Mouse (Mus musculus) retina, postnatal 1 day (tissue): ENCODE measurements at regions not wholly inside any gene's neighbourhood (a gene's known extent, or its start where the extent isn't known, plus 50 kb on each side); places are given as distances from the start of the nearest gene placed in this dataset.
"Not testable (repeated sequence)": the region's sequence is repeated elsewhere in the genome, so short reads cannot be mapped to it uniquely, and the experiment has no call there.

ENCODE experiments used
- DNase-seq: peaks from one replicate; pipeline ENCODE4 v3.0.0-alpha.2; 2012

GRCm38 (mm10) chr7:62179387-62179786 is 167.0 kb upstream of the Ndn start:
- peak; percentile 34 for DNase-seq

DNA sequence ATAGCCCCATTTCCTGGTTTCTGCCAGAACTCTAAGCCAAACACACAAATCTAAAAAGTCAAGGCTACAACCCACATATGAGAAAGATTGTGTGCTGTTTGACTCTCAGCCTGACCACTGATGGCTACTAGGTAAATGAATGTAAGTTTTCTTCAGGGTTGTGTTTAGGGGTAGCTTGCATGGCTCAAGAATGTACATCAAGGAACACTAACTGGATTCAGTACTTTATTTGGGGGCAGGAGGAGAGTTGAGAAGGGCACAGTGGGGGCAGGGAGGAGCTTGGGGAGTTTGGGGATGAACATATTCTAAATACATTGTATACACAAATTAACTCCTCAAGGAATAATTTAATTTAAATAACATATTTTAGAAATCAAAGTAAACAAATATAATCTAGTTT is 137.8 kb upstream of the Ndn start:
- DNase-seq = no peak

DNA sequence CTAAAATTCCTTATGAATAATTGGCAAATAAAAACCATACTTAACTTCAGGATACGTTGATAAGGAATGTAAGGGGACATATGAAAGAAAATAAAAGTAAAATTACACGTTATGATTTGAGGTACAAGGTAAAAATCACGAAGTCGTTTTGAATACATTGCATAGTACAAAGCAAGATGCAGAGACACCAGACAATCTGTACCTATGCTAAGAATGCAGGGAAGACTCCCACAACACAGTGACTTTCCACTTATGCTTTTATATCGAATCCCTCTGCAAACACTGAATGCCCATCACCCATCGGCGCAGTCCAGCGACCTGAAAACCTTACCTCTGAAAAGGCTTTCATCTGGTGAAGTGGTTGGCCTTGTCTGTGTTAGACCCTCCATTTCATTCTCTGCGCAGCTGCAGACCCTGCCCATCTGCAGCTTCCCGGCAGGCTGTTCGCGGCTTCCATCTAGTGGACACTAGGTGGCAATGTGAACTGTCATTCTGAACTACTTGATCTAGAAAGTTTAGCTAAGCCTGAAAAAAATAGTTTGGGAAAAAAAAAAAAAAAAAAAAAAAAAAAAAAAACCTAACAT is 137.2 kb upstream of the Ndn start:
- DNase-seq = peak; percentile 80

DNA sequence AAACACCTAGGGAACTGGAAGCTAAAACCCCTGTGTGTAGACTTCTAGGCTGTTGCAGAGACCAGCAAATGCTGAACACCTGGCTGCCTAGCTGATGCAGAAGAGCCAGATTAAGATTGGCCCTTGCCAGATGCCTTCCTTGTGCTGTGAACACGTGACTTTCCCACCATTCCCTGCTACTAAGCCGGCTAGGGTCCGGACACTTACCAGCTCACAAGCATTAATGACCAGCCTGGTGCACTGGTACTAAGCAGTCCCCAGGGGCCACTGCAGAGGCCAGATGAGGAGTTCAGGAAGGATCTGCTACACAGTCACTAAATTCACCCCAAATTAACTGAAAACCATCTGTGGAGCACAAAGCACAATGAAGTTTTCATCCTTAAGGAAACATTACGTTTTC is 121.2 kb upstream of the Ndn start:
- peak; percentile 51 for DNase-seq

DNA sequence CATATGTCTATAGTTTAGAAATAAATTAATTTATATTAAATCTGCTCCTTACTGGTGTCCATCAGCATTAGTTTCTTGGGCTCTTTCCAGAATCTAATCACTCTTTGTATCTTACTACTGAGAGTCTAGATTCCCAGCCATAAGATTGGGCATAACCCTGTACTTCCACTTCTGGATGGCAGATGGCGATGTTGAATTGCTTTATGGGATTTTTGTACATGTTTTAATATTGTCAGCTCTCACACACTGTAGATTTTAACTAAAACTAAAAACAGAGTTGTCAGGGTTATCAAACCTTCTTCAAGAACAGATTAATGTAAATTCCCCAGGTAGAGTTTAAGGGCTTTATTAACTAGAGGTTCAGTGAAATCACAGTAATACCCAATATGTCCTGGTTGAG is 118.6 kb upstream of the Ndn start:
- peak; percentile 53 for DNase-seq

- DNase-seq = no peak
These were observed 115.7 kb upstream of the Ndn start for GRCm38 (mm10) chr7:62230713-62231112.

- peak; percentile 96 for DNase-seq
These were observed 115.2 kb upstream of the Ndn start for GRCm38 (mm10) chr7:62231120-62231574.

- DNase-seq = no peak
These were observed 114.3 kb upstream of the Ndn start for GRCm38 (mm10) chr7:62232076-62232475.

- peak; percentile 22 for DNase-seq
These were observed 112.3 kb upstream of the Ndn start for GRCm38 (mm10) chr7:62234037-62234436.

DNA sequence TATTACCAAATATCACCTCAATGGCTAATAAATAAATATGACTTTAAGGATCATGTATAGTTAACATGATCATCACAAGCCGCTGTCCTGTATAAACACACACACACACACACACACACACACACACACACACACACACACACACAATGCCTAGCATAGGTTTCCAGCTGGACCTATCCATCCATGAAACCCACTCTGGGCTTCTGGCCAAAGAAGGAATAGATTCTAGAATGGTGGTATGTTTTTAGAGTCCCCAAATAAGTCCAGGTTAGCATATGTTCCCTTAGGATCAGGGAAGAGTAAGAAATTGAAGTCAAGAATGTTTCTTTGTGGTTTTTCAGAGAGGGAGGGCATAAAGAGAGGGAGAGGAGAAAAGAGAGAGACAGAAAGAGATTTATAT is 110.6 kb upstream of the Ndn start:
- DNase-seq = peak; percentile 49

GRCm38 (mm10) chr7:62261688-62262114 is 84.7 kb upstream of the Ndn start:
- DNase-seq = peak; percentile 58

DNA sequence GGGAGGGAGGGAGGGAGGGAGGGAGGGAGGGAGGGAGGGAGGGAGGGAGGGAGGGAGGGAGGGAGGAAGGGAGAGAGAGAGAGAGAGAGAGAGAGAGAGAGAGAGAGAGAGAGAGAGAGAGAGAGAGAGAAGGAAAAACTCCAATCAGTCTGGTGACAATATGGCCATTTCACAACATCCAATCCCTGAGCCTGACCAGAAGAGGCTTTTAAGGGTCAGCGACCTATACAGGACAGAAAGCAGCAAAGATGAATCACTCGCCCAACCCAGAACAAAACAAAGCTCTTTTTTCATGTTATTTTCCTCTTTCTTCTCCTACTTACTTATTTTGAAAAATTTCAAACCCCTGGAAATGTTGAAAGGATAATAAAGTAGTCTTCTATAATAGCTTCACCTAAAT is 84.2 kb upstream of the Ndn start:
- DNase-seq = not testable (repeated sequence)

- DNase-seq = no peak
These were observed 77.1 kb upstream of the Ndn start for GRCm38 (mm10) chr7:62269156-62269855.

GRCm38 (mm10) chr7:62276219-62276618 is 70.2 kb upstream of the Ndn start:
- DNase-seq = no peak

DNA sequence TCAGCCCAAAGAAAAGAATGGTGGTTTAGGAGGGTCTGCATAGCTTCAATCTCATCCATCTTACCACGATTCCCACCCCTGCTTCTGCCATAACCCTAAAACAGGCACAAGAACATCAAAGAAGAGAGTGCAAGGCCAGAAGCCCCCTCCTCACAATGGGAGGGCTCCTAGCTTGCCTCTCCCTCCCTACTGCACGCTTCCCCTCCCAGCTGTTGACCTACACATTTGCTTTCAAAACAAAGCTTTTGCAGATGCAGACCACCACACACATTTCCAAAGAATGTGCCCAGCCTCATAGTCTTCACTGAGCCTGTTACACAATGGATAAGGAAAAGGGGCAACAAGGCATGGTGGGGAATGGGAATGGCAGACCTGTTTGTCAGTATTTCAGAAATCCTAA is 67.9 kb upstream of the Ndn start:
- DNase-seq = no peak

DNA sequence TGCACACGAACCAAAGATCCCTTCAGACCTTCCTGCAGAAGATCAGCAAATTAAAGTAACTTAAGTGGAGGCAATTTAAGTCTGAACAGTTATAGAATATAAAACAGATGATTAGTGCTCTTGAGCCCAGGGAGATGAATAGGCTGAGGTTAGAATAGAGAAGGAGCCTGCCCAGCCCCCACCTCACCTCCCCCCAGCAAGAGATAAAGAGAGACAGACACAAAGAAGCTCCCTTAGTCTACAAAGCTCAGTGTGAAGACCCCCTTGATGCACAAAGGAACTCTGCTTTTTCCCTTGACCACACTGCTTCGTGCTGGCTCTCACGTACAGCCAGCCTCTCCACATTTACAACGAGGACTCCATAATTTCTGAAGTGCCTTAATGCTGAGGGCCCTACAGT is 67.3 kb upstream of the Ndn start:
- no peak for DNase-seq
